Mouse (Mus musculus) spleen, adult 2 months (tissue): Measurements from ENCODE around the gene Zfp90. TPM values are rescaled to one million over a fixed set of nuclear protein-coding genes. Genes with fewer than 3 reads are reported as not detected.
A peak's percentile ranks its signal among the peaks of the same experiment; 100 is the strongest.
"Not testable (repeated sequence)": the region's sequence is repeated elsewhere in the genome, so short reads cannot be mapped to it uniquely, and the experiment has no call there.

Experiments used
- DNase-seq, 2 experiments: peaks; one replicate each; pipeline versions ENCODE4 v3.0.0 to v3.0.0-alpha.2; 2012 to 2021; ENCODE audit warnings: low spot score in 2 of 2, low read depth in 1 of 2
- H3K27ac ChIP-seq: fragments of 200-500 bp; 2 replicates; pipeline ENCODE4 v1.5.1; 2012; ENCODE audit warnings: low read length, inconsistent platforms; ENCODE audit not compliant: insufficient read depth
- H3K27me3 ChIP-seq: fragments of 200-500 bp; 2 replicates; pipeline ENCODE4 v1.6.1; 2012; ENCODE audit warnings: mild to moderate bottlenecking, moderate library complexity, low read length, inconsistent platforms; ENCODE audit not compliant: control insufficient read depth, insufficient read depth
- H3K36me3 ChIP-seq: fragments of 200-500 bp; 2 replicates; pipeline ENCODE4 v1.6.1; 2012; ENCODE audit warnings: mild to moderate bottlenecking, low read length, inconsistent platforms; ENCODE audit not compliant: control insufficient read depth, insufficient read depth
- H3K4me1 ChIP-seq: fragments of 200-500 bp; 2 replicates; pipeline ENCODE4 v1.6.1; 2011; ENCODE audit warnings: inconsistent platforms; ENCODE audit not compliant: control insufficient read depth, insufficient read depth, insufficient read length
- H3K4me3 ChIP-seq: fragments of 200-500 bp; 2 replicates; pipeline ENCODE4 v1.5.1; 2011; ENCODE audit warnings: mild to moderate bottlenecking, inconsistent platforms; ENCODE audit not compliant: insufficient read depth, insufficient read length; ENCODE audit errors: extremely low read depth
- CTCF ChIP-seq: fragments of 200-500 bp; IDR thresholded peaks from 2 replicates; pipeline ENCODE4 v1.5.1; 2011; ENCODE audit warnings: mild to moderate bottlenecking, inconsistent platforms; ENCODE audit not compliant: insufficient read depth, insufficient read length, insufficient replicate concordance; ENCODE audit errors: extremely low read depth
- POLR2A ChIP-seq: fragments of 200-500 bp; IDR thresholded peaks from 2 replicates; pipeline ENCODE4 v1.6.1; 2011; ENCODE audit warnings: low read depth, low read length, inconsistent platforms
- WGBS: fragments of 180-500 bp; shearing (Covaris S2); methylation state at CpG from one replicate; pipeline ENCODE4 v1.1.7; 2018; 5-methylcytosine and 5-hydroxymethylcytosine counted together
- polyA plus RNA-seq: library from polyadenylated mRNA; depleted of rRNA; stranded (reverse); fragments of >200 nt; gene quantifications from 2 replicates; pipeline ENCODE4 v1.2.3, GENCODE M21; 2012

The Zfp90 gene
- polyA plus RNA-seq, 1 experiment: 2.2 TPM

DNA sequence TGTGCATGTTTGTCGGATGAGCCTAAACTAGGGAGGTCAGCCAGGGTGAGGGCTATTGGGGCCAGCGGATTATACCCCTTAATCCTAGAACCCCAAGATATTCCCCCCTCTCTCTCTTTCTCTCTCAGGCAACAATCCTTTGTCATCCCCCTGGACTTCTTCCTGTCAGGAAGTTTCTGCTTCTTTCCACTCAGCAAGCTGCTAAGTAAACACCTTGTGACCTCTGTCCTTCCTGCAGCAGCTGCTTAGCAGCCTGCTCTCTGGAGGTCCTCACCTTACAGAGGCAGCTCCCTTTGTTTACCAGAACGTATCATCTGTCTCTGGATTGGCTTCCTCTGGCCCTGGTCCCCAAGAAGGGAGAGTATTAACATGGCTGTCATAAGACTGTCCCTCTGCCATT is 10.3 kb upstream of the Zfp90 start:
- 78% methylated on average over 3 of the region's 3 CpGs for WGBS
- H3K27me3 ChIP-seq: no peaks in the 10 kb centered on the region
- TF ChIP-seq CTCF (no peak), POLR2A (no peak)

DNA sequence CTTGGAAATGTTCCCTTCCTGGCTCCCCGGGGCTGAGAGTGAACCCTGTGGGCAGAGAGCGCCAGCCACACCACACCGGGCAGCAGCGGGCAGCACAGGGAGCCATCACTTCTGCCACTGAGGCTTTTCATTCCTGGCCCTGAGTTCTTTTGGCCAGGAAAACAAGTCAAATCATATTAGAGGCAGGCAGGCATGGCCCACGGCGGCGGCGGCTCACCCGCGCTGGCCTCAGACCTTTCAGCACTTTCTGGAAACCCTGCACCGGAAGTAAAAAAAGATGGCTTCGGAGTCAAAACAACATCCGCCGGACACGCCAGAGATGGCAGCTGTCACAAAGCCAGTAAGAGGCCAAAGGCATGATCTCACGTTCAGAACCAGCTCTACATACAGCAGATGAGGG is 9.3 kb upstream of the Zfp90 start:
- Histone ChIP-seq H3K27ac (no peak overlapping the region), H3K27me3 (no peaks in the 10 kb centered on the region), H3K4me3 (no peak overlapping the region), H3K4me1 (no peaks in the 10 kb centered on the region), H3K36me3 (no peaks in the 10 kb centered on the region)
- TF ChIP-seq CTCF (no peak), POLR2A (no peak)
- WGBS: 85% methylated on average over 16 of the region's 16 CpGs
- DNase-seq: no peak

More for the DNA sequence above, 10.3 kb upstream of the Zfp90 start:
- H3K27ac ChIP-seq: no peak overlapping the region
- no peaks in the 10 kb centered on the region for H3K4me1 ChIP-seq
- no peak for DNase-seq
- no peaks in the 10 kb centered on the region for H3K36me3 ChIP-seq
- H3K4me3 ChIP-seq: no peak overlapping the region

DNA sequence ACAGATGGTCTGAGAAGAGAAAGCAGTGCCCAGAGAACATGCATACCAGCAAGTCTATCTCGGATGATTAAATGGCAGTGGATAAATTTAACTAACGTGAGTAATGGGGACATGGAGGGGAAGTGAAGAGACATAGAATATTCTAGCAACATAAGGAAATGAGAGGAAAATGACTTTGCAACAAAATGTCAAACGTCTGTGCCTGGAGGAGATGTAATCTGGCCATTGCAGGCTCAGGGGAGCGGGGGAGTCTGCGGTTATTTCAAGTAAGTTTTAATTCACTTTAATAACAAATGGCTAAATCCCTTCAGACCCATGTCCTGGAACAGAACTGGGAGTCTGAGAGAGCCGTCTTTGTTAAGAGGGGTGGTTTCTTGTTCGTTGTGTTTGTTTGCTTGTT is 5.1 kb upstream of the Zfp90 start:
- Histone ChIP-seq H3K36me3 (no peaks in the 10 kb centered on the region), H3K4me3 (no peak overlapping the region), H3K27ac (no peak overlapping the region), H3K27me3 (no peaks in the 10 kb centered on the region), H3K4me1 (peaks cover 14% of the 10 kb centered on the region; the same call in 1 of the 2 replicates)
- no peak for DNase-seq
- 36% methylated on average over 7 of the region's 7 CpGs for WGBS
- no peak for TF ChIP-seq CTCF
- TF ChIP-seq POLR2A: no peak

DNA sequence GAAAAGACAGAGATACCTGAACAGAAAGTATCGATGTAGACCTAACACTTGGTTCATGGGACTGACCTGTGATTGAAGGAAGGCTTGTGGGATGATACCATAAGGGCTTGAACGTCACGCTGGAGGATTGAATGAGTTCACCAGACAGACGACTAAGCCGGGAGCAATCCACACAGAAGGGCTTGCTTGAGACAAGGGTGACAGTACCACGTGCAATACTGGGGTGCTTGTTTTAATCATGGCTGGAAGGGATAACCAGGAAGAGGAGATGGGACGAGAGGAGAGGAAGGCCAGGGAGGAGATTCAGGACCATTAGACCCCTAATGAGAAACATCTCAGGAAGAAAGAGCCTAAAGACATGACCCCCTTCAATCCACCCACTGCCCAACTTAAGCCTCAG is 4.6 kb upstream of the Zfp90 start:
- WGBS: 87% methylated on average over 7 of the region's 7 CpGs
- TF ChIP-seq POLR2A: no peak
- TF ChIP-seq CTCF: no peak
- DNase-seq: no peak
- Histone ChIP-seq H3K27me3 (no peaks in the 10 kb centered on the region), H3K4me1 (peaks cover 14% of the 10 kb centered on the region; the same call in 1 of the 2 replicates), H3K27ac (no peak overlapping the region), H3K4me3 (no peak overlapping the region), H3K36me3 (no peaks in the 10 kb centered on the region)

DNA sequence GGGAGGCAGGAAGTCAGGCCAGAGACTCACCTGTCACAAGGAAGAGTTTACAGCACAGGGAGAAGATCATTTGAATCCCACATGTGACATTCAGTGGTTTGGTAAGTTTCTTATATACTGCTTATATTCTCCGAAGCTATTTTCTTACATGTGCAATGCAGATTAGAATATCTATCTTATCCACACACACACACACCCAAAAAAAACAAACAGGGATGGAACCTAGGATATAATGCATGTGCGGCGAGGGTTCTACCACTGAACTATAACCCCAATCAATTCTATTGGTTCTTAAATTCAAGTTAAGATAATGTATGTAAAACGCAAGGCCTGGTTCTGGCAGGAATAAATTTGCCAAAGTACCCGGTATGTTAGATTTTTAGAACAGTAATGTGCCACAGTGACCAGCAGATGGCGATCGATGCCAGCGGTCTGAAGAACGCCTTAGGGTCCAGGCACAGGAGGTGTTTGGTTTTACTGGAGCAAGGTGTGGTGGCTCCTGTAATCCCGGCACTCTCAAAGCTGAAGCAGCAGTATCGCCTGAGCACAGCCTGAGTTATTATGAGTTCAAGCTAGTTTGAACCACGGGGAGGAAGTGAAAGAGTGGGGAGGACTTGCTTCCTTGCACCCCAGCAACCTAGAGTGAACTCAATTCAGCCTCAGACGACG is 3.2 kb upstream of the Zfp90 start:
- DNase-seq: peak; percentile 30 to 52
- H3K4me1 ChIP-seq: peaks cover 18% of the 10 kb centered on the region; the same call in 1 of the 2 replicates
- TF ChIP-seq POLR2A: no peak
- TF ChIP-seq CTCF: peak; percentile 49; the same call in 1 of the 2 replicates
- H3K27me3 ChIP-seq: no peaks in the 10 kb centered on the region
- H3K4me3 ChIP-seq: no peak overlapping the region
- 14% methylated on average over 14 of the region's 14 CpGs for WGBS
- peak overlapping the region; percentile 80 for H3K27ac ChIP-seq
- H3K36me3 ChIP-seq: no peaks in the 10 kb centered on the region

DNA sequence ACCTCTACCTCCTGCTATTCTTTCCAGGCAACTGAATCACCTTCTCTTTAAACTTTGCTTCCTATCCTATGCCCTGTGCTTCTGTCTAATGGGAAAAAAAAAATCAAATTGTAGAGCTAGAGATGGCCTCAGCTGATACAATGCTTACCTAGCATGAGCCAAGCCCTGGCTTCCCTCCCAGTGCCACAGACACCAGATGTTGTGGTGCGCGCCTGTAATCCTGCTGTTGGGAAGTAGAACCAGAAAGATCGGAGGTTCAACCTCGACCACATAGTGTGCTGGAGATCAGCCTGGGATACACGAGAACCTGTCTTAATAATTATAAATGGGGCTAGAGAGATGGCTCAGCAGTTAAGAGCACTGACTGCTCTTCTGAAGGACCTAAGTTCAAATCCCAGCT is 2.6 kb downstream of the Zfp90 start:
- Histone ChIP-seq H3K4me1 (peaks cover 9% of the 10 kb centered on the region; the same call in 1 of the 2 replicates), H3K27me3 (no peaks in the 10 kb centered on the region), H3K27ac (no peak overlapping the region), H3K36me3 (peaks cover 25% of the 10 kb centered on the region), H3K4me3 (no peak overlapping the region)
- WGBS: 89% methylated on average over 5 of the region's 5 CpGs
- DNase-seq: no peak
- TF ChIP-seq CTCF (no peak), POLR2A (no peak)

DNA sequence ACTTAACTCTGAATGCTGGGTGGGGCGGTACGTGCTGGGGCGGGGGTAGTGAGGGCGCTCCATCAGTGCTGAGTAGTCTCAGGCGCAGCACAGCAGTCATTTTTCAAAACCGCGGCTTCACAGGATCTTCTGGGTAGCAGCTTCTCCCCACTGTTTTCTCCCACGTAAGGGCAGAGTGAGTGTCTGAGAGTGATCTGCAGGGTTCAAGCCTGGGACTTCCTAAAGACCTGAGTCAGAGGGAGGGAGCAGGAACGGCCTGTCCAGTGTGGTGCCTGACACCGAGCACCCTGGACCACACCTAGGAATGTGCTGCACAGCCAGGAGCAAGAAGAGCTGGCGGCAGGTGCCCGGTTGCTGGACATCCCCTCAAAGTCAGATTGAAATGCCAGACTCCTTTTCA is 16.0 kb downstream of the Zfp90 start:
- no peak for TF ChIP-seq POLR2A
- no peak for TF ChIP-seq CTCF
- no peaks in the 10 kb centered on the region for H3K4me1 ChIP-seq
- 39% methylated on average over 12 of the region's 12 CpGs for WGBS
- peaks cover 4% of the 10 kb centered on the region; the same call in 1 of the 2 replicates for H3K27me3 ChIP-seq
- no peak overlapping the region for H3K27ac ChIP-seq
- no peaks in the 10 kb centered on the region for H3K36me3 ChIP-seq
- no peak overlapping the region for H3K4me3 ChIP-seq
- no peak for DNase-seq

DNA sequence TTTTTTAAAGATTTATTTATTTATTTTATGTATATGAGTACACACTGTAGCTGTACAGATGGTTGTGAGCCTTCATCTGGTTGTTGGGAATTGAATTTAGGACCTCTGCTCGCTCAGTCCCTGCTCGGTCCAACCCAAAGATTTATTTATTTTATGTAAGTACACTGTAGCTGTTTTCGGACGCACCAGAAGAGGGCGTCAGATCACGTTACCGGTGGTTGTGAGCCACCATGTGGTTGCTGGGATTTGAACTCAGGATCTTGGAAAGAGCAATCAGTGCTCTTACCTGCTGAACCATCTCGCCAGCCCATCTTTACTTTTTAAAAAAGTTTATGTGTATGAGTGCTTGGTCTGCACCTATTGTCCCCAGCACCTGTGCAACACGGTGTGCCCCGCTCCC is 16.8 kb downstream of the Zfp90 start:
- not testable (repeated sequence) for H3K36me3 ChIP-seq, DNase-seq, H3K4me3 ChIP-seq, H3K27ac ChIP-seq, H3K4me1 ChIP-seq, H3K27me3 ChIP-seq
- WGBS: 71% methylated on average over 10 of the region's 10 CpGs
